ENCODE assay signal across 9 mouse cellular contexts in the genomic region with DNA sequence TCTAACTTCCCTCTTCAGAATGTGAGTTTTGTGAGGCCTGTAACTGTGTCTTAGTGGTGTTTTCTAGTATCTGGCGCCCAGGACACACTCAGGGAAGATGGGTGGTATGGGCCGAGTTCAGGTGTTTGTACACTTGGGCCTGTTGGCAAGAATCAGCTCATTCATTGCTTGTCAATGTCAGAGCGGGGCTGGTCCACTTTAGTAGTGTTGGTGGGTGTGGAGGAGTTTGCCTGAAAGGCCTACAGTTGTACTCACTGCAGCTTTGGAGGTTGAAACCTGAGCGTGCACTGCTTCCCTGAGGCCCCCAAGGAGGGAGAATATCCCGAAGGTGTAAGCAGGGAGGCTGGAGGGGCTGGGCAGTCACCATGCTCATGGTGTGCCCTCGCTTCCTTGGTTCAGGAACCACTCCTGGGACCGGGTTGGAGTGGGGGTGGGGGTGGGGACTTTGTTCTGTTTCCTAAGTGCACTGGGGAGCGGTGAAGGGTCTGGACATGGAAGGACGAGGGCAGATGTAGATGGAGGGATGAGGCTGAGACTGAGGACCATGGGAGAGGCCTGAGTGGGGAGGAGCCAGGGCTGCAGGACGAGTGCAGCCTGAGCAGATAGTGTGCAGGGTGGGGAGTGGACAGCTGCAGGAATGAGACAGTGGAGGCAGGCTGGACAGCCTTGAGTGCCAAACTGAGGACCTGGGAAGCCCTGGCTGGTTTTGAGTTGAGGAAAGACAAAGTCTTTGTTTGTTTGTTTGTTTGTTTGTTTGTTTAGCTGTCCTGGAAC. TPM values are rescaled to one million over a fixed set of nuclear protein-coding genes. Genes with fewer than 3 reads are reported as not detected.
DNase-seq lines count a peak whose midpoint lies in the region; ATAC-seq and TF ChIP-seq lines count a peak whose summit lies in the region.
"Had no signal": no experiment of that assay in that cellular context is flagged by ENCODE, and none has a peak within 500 bp of the region (broad histone marks: within the 10 kb centered on the region; RNA-seq: fewer than 3 reads in every experiment).

No protein-coding gene starts in this region.

- no peak for ATAC-seq in heart, embryonic 16.5 days (replicated peaks; ENCODE audit: extremely low read depth, insufficient read depth, low FRiP score)
- ATAC-seq in midbrain, embryonic 11.5 days (ENCODE audit: low FRiP score): no peak
- no peak for ATAC-seq in midbrain, embryonic 16.5 days
- no peak for ATAC-seq in hindbrain, embryonic 16.5 days
- no peak for ATAC-seq in stomach, postnatal 0 days (ENCODE audit: low FRiP score, low TSS enrichment)

- 52% methylated on average over 10 of the region's 10 CpGs for WGBS in heart, embryonic 16.5 days
- WGBS in midbrain, embryonic 11.5 days: 76% methylated on average over 10 of the region's 10 CpGs
- WGBS in midbrain, embryonic 16.5 days: 75% methylated on average over 10 of the region's 10 CpGs
- 63% methylated on average over 10 of the region's 10 CpGs for WGBS in hindbrain, embryonic 16.5 days
- 46% methylated on average over 10 of the region's 10 CpGs for WGBS in stomach, postnatal 0 days

- H3K27ac ChIP-seq in heart, embryonic 16.5 days (ENCODE audit: low read length): peak overlapping the region; percentile 83
- no peak overlapping the region for H3K27ac ChIP-seq in midbrain, embryonic 11.5 days (ENCODE audit: low read depth, low read length)
- H3K27ac ChIP-seq in midbrain, embryonic 16.5 days (ENCODE audit: low read length): no peak overlapping the region
- peak overlapping the region; percentile 77; the same call in 1 of the 2 replicates for H3K27ac ChIP-seq in hindbrain, embryonic 16.5 days (ENCODE audit: low read depth, low read length)
- H3K27ac ChIP-seq in stomach, postnatal 0 days (replicated peaks): no peak overlapping the region

- H3K4me3 ChIP-seq in heart, embryonic 16.5 days (ENCODE audit: low read length): no peak overlapping the region
- no peak overlapping the region for H3K4me3 ChIP-seq in midbrain, embryonic 11.5 days (ENCODE audit: low read depth, low read length)
- no peak overlapping the region for H3K4me3 ChIP-seq in midbrain, embryonic 16.5 days (ENCODE audit: low read depth, low read length)
- no peak overlapping the region for H3K4me3 ChIP-seq in hindbrain, embryonic 16.5 days (ENCODE audit: low read length)
- no peak overlapping the region for H3K4me3 ChIP-seq in stomach, postnatal 0 days (ENCODE audit: low read depth, low read length)

- H3K36me3 ChIP-seq in heart, embryonic 16.5 days (ENCODE audit: control insufficient read depth, insufficient read depth): peaks cover 11% of the 10 kb centered on the region; the same call in 1 of the 2 replicates
- H3K36me3 ChIP-seq in midbrain, embryonic 11.5 days (ENCODE audit: control insufficient read depth, insufficient read depth, low read length): peaks cover 4% of the 10 kb centered on the region
- H3K36me3 ChIP-seq in midbrain, embryonic 16.5 days (ENCODE audit: control insufficient read depth, insufficient read depth, low read length): no peaks in the 10 kb centered on the region; the same call in 1 of the 2 replicates
- no peaks in the 10 kb centered on the region for H3K36me3 ChIP-seq in hindbrain, embryonic 16.5 days (ENCODE audit: control insufficient read depth, insufficient read depth, low read length)
- peaks cover 5% of the 10 kb centered on the region for H3K36me3 ChIP-seq in stomach, postnatal 0 days (ENCODE audit: control insufficient read depth, insufficient read depth, low read length)

- intact Hi-C loops in heart, postnatal 36 days (cut with DNase I): loop anchor here (2.0 kb wide), 1 partner anchor 14 kb away; no protein-coding TSS in a partner anchor

- no peaks in the 10 kb centered on the region for H3K27me3 ChIP-seq in heart, embryonic 16.5 days (ENCODE audit: control insufficient read depth, insufficient read depth, low read length)
- no peaks in the 10 kb centered on the region for H3K27me3 ChIP-seq in midbrain, embryonic 11.5 days (ENCODE audit: control insufficient read depth, insufficient read depth, low read length)
- no peaks in the 10 kb centered on the region for H3K27me3 ChIP-seq in midbrain, embryonic 16.5 days (ENCODE audit: control insufficient read depth, insufficient read depth, low read depth, low read length)
- H3K27me3 ChIP-seq in hindbrain, embryonic 16.5 days (replicated peaks; ENCODE audit: control insufficient read depth, insufficient read depth, low read length): no peaks in the 10 kb centered on the region
- H3K27me3 ChIP-seq in stomach, postnatal 0 days (ENCODE audit: control insufficient read depth, insufficient read depth, low read length): no peaks in the 10 kb centered on the region

- peak overlapping the region; percentile 0; the same call in 1 of the 2 replicates for H3K9ac ChIP-seq in heart, embryonic 16.5 days (ENCODE audit: low read length)
- 0 out of 2 replicates have a peak overlapping the region, but pooled peaks have one; percentile 20 for H3K9ac ChIP-seq in midbrain, embryonic 11.5 days (ENCODE audit: low read length)
- H3K9ac ChIP-seq in midbrain, embryonic 16.5 days (ENCODE audit: low read depth, low read length): no peak overlapping the region
- H3K9ac ChIP-seq in hindbrain, embryonic 16.5 days (ENCODE audit: low read depth, low read length): 0 out of 2 replicates have a peak overlapping the region, but pooled peaks have one; percentile 3
- 0 out of 2 replicates have a peak overlapping the region, but pooled peaks have one; percentile 41 for H3K9ac ChIP-seq in stomach, postnatal 0 days (ENCODE audit: low read length)

- no peaks in the 10 kb centered on the region for H3K9me3 ChIP-seq in heart, embryonic 16.5 days (replicated peaks; ENCODE audit: control insufficient read depth, low read length)
- no peaks in the 10 kb centered on the region for H3K9me3 ChIP-seq in midbrain, embryonic 11.5 days (ENCODE audit: control insufficient read depth, low read length)
- no peaks in the 10 kb centered on the region for H3K9me3 ChIP-seq in midbrain, embryonic 16.5 days (replicated peaks; ENCODE audit: control insufficient read depth, low read length, poor library complexity, severe bottlenecking)
- H3K9me3 ChIP-seq in hindbrain, embryonic 16.5 days (ENCODE audit: control insufficient read depth, low read length): no peaks in the 10 kb centered on the region
- no peaks in the 10 kb centered on the region for H3K9me3 ChIP-seq in stomach, postnatal 0 days (ENCODE audit: control insufficient read depth, low read length)

- TF ChIP-seq EP300 in stomach, postnatal 0 days (optimal IDR thresholded peaks at IDR 0.05): no peak

- TF ChIP-seq CTCF in stomach, postnatal 0 days (IDR thresholded peaks at IDR 0.05; ENCODE audit: low read depth): no peak

- DNase-seq in heart, postnatal 36 days: no peak
- peak; percentile 60 for DNase-seq in midbrain, embryonic 11.5 days (ENCODE audit: low spot score, missing footprints)
- DNase-seq in stomach, postnatal 0 days (ENCODE audit: low spot score): no peak
- no peak for DNase-seq in MN1 (ENCODE audit: low spot score)
- DNase-seq: adrenal gland, adult 8-10 months had no signal

- peak overlapping the region; percentile 34; the same call in 1 of the 2 replicates for H3K4me2 ChIP-seq in heart, embryonic 16.5 days (ENCODE audit: low read depth, low read length)
- H3K4me2 ChIP-seq in midbrain, embryonic 11.5 days: no peak overlapping the region
- H3K4me2 ChIP-seq in midbrain, embryonic 16.5 days (ENCODE audit: low read length): no peak overlapping the region
- no peak overlapping the region for H3K4me2 ChIP-seq in hindbrain, embryonic 16.5 days (ENCODE audit: low read length)
- H3K4me2 ChIP-seq in stomach, postnatal 0 days (replicated peaks; ENCODE audit: low read depth): no peak overlapping the region

- peaks cover 80% of the 10 kb centered on the region for H3K4me1 ChIP-seq in heart, embryonic 16.5 days (ENCODE audit: control insufficient read depth, insufficient read depth, low read length)
- H3K4me1 ChIP-seq in midbrain, embryonic 11.5 days (ENCODE audit: control insufficient read depth, insufficient read depth, low read length): no peaks in the 10 kb centered on the region
- H3K4me1 ChIP-seq in midbrain, embryonic 16.5 days (ENCODE audit: control insufficient read depth, insufficient read depth, low read length): peaks cover 4% of the 10 kb centered on the region; the same call in 1 of the 2 replicates
- H3K4me1 ChIP-seq in hindbrain, embryonic 16.5 days (ENCODE audit: control insufficient read depth, insufficient read depth, low read depth, low read length): peaks cover 37% of the 10 kb centered on the region
- peaks cover 6% of the 10 kb centered on the region for H3K4me1 ChIP-seq in stomach, postnatal 0 days (replicated peaks; ENCODE audit: control insufficient read depth, insufficient read depth)

RNA-seq across cellular contexts. Expression of a gene that starts 15.3 kb away (rescaled TPM):
- 82.3 and 84.0 TPM in 2 replicates for polyA plus RNA-seq in heart, embryonic 16.5 days (2015; fragmentation: Nextera tagmentation; extraction: Ambion mirVana)
- 100 to 1,000 TPM; 172 to 194 TPM for total RNA-seq in heart, postnatal 36 days (2021)
- polyA plus RNA-seq in midbrain, embryonic 11.5 days (2014; fragmentation: Nextera tagmentation; extraction: Ambion mirVana): 62.6 and 69.0 TPM in 2 replicates
- 49.9 and 57.0 TPM in 2 replicates for polyA plus RNA-seq in midbrain, embryonic 16.5 days (2015; fragmentation: Nextera tagmentation; extraction: Ambion mirVana)
- polyA plus RNA-seq in hindbrain, embryonic 16.5 days (2015; fragmentation: Nextera tagmentation; extraction: Ambion mirVana): 63.0 and 72.9 TPM in 2 replicates
- 42.6 and 46.5 TPM in 2 replicates for polyA plus RNA-seq in stomach, postnatal 0 days (2015; fragmentation: Nextera tagmentation; extraction: Ambion mirVana)

RNA-seq across cellular contexts. Expression of a gene that starts 47.0 kb away (rescaled TPM):
- polyA plus RNA-seq in heart, embryonic 16.5 days (2015; fragmentation: Nextera tagmentation; extraction: Ambion mirVana): 0.07 TPM in 1 of 2 replicates, not detected in the other
- not detected for total RNA-seq in heart, postnatal 36 days (2021)
- 9.3 and 10.2 TPM in 2 replicates for polyA plus RNA-seq in midbrain, embryonic 11.5 days (2014; fragmentation: Nextera tagmentation; extraction: Ambion mirVana)
- polyA plus RNA-seq in midbrain, embryonic 16.5 days (2015; fragmentation: Nextera tagmentation; extraction: Ambion mirVana): 75.0 and 84.4 TPM in 2 replicates
- 86.2 and 99.1 TPM in 2 replicates for polyA plus RNA-seq in hindbrain, embryonic 16.5 days (2015; fragmentation: Nextera tagmentation; extraction: Ambion mirVana)
- 1.4 and 1.6 TPM in 2 replicates for polyA plus RNA-seq in stomach, postnatal 0 days (2015; fragmentation: Nextera tagmentation; extraction: Ambion mirVana)
- total RNA-seq: adrenal gland, adult 8-10 months; megakaryocyte-erythroid progenitor cell, adult 5-6 weeks had no signal

RNA-seq across cellular contexts. Expression of a gene that starts 53.6 kb away (rescaled TPM):
- 40.7 and 41.5 TPM in 2 replicates for polyA plus RNA-seq in heart, embryonic 16.5 days (2015; fragmentation: Nextera tagmentation; extraction: Ambion mirVana)
- 10 to 100 TPM; 67.6 to 69.0 TPM for total RNA-seq in heart, postnatal 36 days (2021)
- polyA plus RNA-seq in midbrain, embryonic 11.5 days (2014; fragmentation: Nextera tagmentation; extraction: Ambion mirVana): 24.6 and 26.5 TPM in 2 replicates
- polyA plus RNA-seq in midbrain, embryonic 16.5 days (2015; fragmentation: Nextera tagmentation; extraction: Ambion mirVana): 35.6 and 37.5 TPM in 2 replicates
- polyA plus RNA-seq in hindbrain, embryonic 16.5 days (2015; fragmentation: Nextera tagmentation; extraction: Ambion mirVana): 33.7 and 35.7 TPM in 2 replicates
- polyA plus RNA-seq in stomach, postnatal 0 days (2015; fragmentation: Nextera tagmentation; extraction: Ambion mirVana): 11.4 TPM in 2 replicates

RNA-seq across cellular contexts. Expression of a gene that starts 53.6 kb away (rescaled TPM):
- polyA plus RNA-seq in heart, embryonic 16.5 days (2015; fragmentation: Nextera tagmentation; extraction: Ambion mirVana): 58.6 and 63.4 TPM in 2 replicates
- total RNA-seq in heart, postnatal 36 days (2021): 10 to 100 TPM; 26.0 to 29.0 TPM
- polyA plus RNA-seq in midbrain, embryonic 11.5 days (2014; fragmentation: Nextera tagmentation; extraction: Ambion mirVana): 62.5 and 63.5 TPM in 2 replicates
- polyA plus RNA-seq in midbrain, embryonic 16.5 days (2015; fragmentation: Nextera tagmentation; extraction: Ambion mirVana): 171 and 225 TPM in 2 replicates
- polyA plus RNA-seq in hindbrain, embryonic 16.5 days (2015; fragmentation: Nextera tagmentation; extraction: Ambion mirVana): 231 and 263 TPM in 2 replicates
- polyA plus RNA-seq in stomach, postnatal 0 days (2015; fragmentation: Nextera tagmentation; extraction: Ambion mirVana): 117 and 128 TPM in 2 replicates

Comparison
In these comparisons a context has a peak if more than half of its experiments do, and no peak if none do; other contexts are left out.
1. H3K27ac ChIP-seq: peak in heart, embryonic 16.5 days (single experiment) and hindbrain, embryonic 16.5 days (single experiment); none in midbrain, embryonic 11.5 days (single experiment), midbrain, embryonic 16.5 days (single experiment) and stomach, postnatal 0 days (single experiment).